ENCODE assay signal across 27 mouse cellular contexts in the genomic region with DNA sequence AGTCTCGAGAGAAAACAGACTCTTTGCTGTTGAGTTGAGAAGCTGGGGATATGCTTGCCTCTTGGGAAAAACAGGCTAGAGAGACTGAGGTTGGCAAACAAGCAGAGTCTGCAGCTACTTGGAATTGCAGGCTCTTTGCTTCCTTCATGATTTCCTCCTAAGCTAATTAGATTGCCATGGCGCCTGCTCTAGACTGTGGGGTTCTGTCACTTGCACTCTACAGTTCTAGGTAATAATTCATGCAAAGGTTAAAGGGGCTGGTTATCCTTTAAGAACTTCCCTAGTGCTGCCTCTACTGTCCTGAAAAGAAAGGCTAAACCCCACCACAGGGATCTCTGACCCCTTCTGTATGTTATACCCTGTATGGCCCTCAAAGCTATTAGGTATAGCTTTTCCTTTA.
"Had no signal": no experiment of that assay in that cellular context is flagged by ENCODE, and none has a peak within 500 bp of the region (broad histone marks: within the 10 kb centered on the region; RNA-seq: fewer than 3 reads in every experiment).

No protein-coding gene starts in this region.

- H3K27me3 ChIP-seq: forebrain, embryonic 15.5 days; heart, embryonic 13.5 days; heart, embryonic 15.5 days; hindbrain, embryonic 13.5 days; hindbrain, embryonic 15.5 days; kidney, embryonic 15.5 days; limb, embryonic 12.5 days; liver, embryonic 13.5 days; liver, embryonic 15.5 days had no signal

- H3K4me3 ChIP-seq: forebrain, embryonic 15.5 days; heart, adult 2 months; heart, embryonic 13.5 days; heart, embryonic 15.5 days; hindbrain, embryonic 13.5 days; hindbrain, embryonic 15.5 days; kidney, embryonic 15.5 days; layer of hippocampus, adult 2 months; limb, embryonic 10.5 days; limb, embryonic 12.5 days; liver, embryonic 13.5 days; liver, embryonic 15.5 days had no signal

- H3K4me2 ChIP-seq: forebrain, embryonic 15.5 days; heart, embryonic 11.5 days; heart, embryonic 13.5 days; heart, embryonic 15.5 days; hindbrain, embryonic 13.5 days; hindbrain, embryonic 15.5 days; kidney, embryonic 15.5 days; limb, embryonic 12.5 days; liver, embryonic 11.5 days; liver, embryonic 13.5 days; liver, embryonic 15.5 days had no signal

- H3K36me3 ChIP-seq: forebrain, embryonic 15.5 days; heart, embryonic 13.5 days; heart, embryonic 15.5 days; hindbrain, embryonic 13.5 days; hindbrain, embryonic 15.5 days; kidney, embryonic 15.5 days; limb, embryonic 10.5 days; limb, embryonic 12.5 days; liver, embryonic 13.5 days; liver, embryonic 15.5 days had no signal

- H3K9me3 ChIP-seq: forebrain, embryonic 15.5 days; heart, embryonic 13.5 days; heart, embryonic 15.5 days; hindbrain, embryonic 13.5 days; hindbrain, embryonic 15.5 days; kidney, embryonic 15.5 days; limb, embryonic 10.5 days; limb, embryonic 12.5 days; liver, embryonic 13.5 days; liver, embryonic 15.5 days had no signal

- H3K27ac ChIP-seq: forebrain, embryonic 15.5 days; heart, adult 2 months; heart, embryonic 13.5 days; heart, embryonic 15.5 days; hindbrain, embryonic 13.5 days; hindbrain, embryonic 15.5 days; hindbrain, postnatal 0 days; kidney, embryonic 15.5 days; layer of hippocampus, adult 2 months; limb, embryonic 10.5 days; limb, embryonic 12.5 days; liver, embryonic 13.5 days; liver, embryonic 15.5 days had no signal

- H3K9ac ChIP-seq: forebrain, embryonic 15.5 days; forebrain, postnatal 0 days; heart, embryonic 13.5 days; heart, embryonic 15.5 days; hindbrain, embryonic 13.5 days; hindbrain, embryonic 15.5 days; kidney, embryonic 15.5 days; limb, embryonic 12.5 days; liver, embryonic 13.5 days; liver, embryonic 15.5 days had no signal

- ATAC-seq: forebrain, embryonic 15.5 days; forebrain, postnatal 0 days; hindbrain, postnatal 0 days had no signal

- DNase-seq: forebrain, postnatal 0 days; gastrocnemius, postnatal 14 days; gastrocnemius, postnatal 36 days; heart, adult 11 months; heart, adult 2 months; heart, postnatal 14 days; heart, postnatal 36 days; kidney, adult 18-20 months; kidney, postnatal 14 days; kidney, postnatal 36 days; layer of hippocampus, adult 9-11 months; layer of hippocampus, postnatal 36 days; liver; liver, embryonic 13.5 days had no signal

- H3K4me1 ChIP-seq: forebrain, embryonic 15.5 days; hindbrain, embryonic 13.5 days; hindbrain, embryonic 15.5 days; limb, embryonic 10.5 days; limb, embryonic 12.5 days; liver, embryonic 13.5 days; liver, embryonic 15.5 days had no signal
